Mouse (Mus musculus) liver, postnatal 0 days (tissue): ENCODE measurements at regions not wholly inside any gene's neighbourhood (a gene's known extent, or its start where the extent isn't known, plus 50 kb on each side); places are given as distances from the start of the nearest gene placed in this dataset.

ENCODE experiments used
- CTCF ChIP-seq: sonication (generic); IDR thresholded peaks from 2 replicates; pipeline ENCODE4 v1.5.1; 2016; ENCODE audit warnings: antibody characterized with exemption, low read depth
- EP300 ChIP-seq: IDR thresholded peaks from 2 replicates; pipeline ENCODE4 v1.6.1; 2016; ENCODE audit warnings: antibody characterized with exemption, low read depth, mild to moderate bottlenecking

DNA sequence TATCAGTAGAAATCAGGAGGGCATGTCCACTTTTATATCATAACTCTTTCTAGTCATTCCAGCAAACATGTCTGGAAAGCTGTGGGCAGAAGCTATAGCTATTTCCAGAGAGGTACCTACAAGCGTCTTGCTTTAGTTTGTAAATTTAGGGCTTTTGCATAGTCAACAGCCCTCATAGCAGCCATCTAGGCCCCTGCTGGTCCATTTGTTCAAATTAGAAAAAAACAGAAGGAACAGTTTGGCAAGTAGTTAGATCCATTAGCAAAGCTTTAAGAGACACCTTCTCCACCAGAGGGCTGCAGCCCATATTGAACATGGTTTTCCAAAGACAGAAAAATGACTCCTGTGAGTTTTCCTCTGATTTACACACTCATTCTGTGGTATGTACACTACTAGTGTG lies 63.4 kb upstream of the Vstm5 start:
- TF ChIP-seq CTCF (no peak), EP300 (no peak)
